Mouse (Mus musculus): ENCODE results near the gene Plekhm1. TPM values are rescaled to one million over a fixed set of nuclear protein-coding genes. Genes with fewer than 3 reads are reported as not detected.
"Not testable (repeated sequence)": the region's sequence is repeated elsewhere in the genome, so short reads cannot be mapped to it uniquely, and the experiment has no call there.

The Plekhm1 gene
- polyA plus RNA-seq, 1 experiment from 2014 or later: 9.2 TPM

DNA sequence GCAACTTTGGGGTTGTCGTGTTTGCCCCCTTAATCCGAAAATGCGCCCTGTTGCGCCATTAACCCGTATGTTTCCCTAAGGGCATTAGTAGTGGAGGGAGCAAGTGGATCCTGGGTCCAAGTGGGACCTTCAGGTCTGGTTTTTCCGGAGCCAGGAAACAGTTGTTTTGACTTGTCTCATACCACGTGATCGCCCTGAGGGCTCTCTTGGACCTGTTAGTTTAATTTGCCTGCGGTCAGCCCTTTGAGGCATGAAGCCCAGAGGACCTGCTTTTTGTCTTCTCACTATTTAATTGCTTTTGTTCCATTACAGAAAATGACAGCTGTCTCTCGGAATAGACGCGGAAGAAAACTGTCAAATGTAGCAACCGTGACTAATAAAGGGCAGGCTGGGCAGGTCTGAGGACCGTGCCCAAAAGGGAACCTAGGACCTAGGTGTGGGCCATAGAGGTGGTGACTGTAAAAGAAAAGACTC lies 500 bp upstream of the Plekhm1 start:
- H3K9ac ChIP-seq (replicated peaks; ENCODE audit: low read length): peak overlapping the region; percentile 62
- H3K4me3 ChIP-seq (ENCODE audit: low read length): peak overlapping the region; percentile 88
- peak overlapping the region; percentile 95 for H3K4me2 ChIP-seq (replicated peaks; ENCODE audit: low read depth, low read length)
- H3K27ac ChIP-seq (ENCODE audit: low read length): peak overlapping the region; percentile 70
- peaks cover 19% of the 10 kb centered on the region for H3K4me1 ChIP-seq (ENCODE audit: insufficient read depth, low read length)
- 0 out of 2 replicates have a peak, but pooled peaks cover 2% of the 10 kb centered on the region for H3K27me3 ChIP-seq (ENCODE audit: insufficient read depth, low read length)
- no peaks in the 10 kb centered on the region; the same call in 1 of the 2 replicates for H3K9me3 ChIP-seq (ENCODE audit: low read length)
- peak; percentile 50 for ATAC-seq (ENCODE audit: low FRiP score, low TSS enrichment)
- H3K36me3 ChIP-seq (ENCODE audit: insufficient read depth, low read length): peaks cover 3% of the 10 kb centered on the region; the same call in 1 of the 2 replicates
- WGBS: under 1% methylated on average over 14 of the region's 14 CpGs

DNA sequence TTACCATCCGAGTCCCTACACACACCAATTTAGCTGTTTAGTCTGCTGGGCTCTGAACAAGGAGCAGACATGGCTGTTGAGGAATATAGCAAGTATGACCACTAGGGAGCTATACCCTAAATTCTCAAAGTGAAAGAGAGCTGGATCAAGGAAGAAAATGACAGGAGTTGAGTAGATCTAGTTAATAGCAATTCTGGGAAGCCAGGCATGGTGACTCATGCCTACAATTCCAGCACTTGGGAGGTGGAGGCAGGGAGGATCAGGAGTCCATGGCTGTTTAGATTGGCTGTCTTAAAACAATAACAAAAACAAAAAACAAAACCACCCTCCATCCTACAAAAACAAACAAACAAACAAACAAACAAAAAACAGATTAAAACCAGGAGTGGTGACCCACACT lies 1.2 kb downstream of the Plekhm1 start:
- ATAC-seq (ENCODE audit: low FRiP score, low TSS enrichment): no peak
- Histone ChIP-seq H3K9me3 (ENCODE audit: low read length) (no peaks in the 10 kb centered on the region), H3K27ac (ENCODE audit: low read length) (no peak overlapping the region), H3K4me2 (replicated peaks; ENCODE audit: low read depth, low read length) (peak overlapping the region; percentile 95), H3K4me1 (ENCODE audit: insufficient read depth, low read length) (peaks cover 19% of the 10 kb centered on the region), H3K9ac (replicated peaks; ENCODE audit: low read length) (no peak overlapping the region), H3K36me3 (ENCODE audit: insufficient read depth, low read length) (peaks cover 3% of the 10 kb centered on the region; the same call in 1 of the 2 replicates), H3K4me3 (ENCODE audit: low read length) (peak overlapping the region; percentile 88; the same call in 1 of the 2 replicates), H3K27me3 (ENCODE audit: insufficient read depth, low read length) (0 out of 2 replicates have a peak, but pooled peaks cover 2% of the 10 kb centered on the region)
- WGBS: 76% methylated on average over 1 of the region's 1 CpGs

DNA sequence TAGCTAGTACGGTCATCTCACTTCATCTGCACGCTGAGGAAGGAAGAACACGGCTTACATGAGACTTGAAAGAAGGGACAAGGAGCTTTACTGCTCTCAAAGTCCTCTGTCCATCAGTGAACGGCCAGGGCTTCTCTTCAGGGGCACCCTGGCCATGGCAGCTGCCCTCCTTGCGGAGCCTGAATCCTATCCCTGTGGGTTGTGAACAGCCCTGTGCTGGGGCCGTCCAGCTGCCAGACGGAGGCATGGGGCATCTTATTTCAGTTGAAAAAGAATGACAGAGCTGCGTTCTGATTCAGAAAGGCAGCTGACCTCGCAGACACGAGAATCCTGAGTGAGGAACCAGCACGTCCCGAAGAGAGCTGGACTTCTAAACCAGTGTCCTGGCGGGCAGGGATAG lies 3.6 kb downstream of the Plekhm1 start:
- no peak for ATAC-seq (ENCODE audit: low FRiP score, low TSS enrichment)
- H3K9ac ChIP-seq (replicated peaks; ENCODE audit: low read length): no peak overlapping the region
- H3K27ac ChIP-seq (ENCODE audit: low read length): no peak overlapping the region
- no peak overlapping the region for H3K4me2 ChIP-seq (replicated peaks; ENCODE audit: low read depth, low read length)
- H3K4me3 ChIP-seq (ENCODE audit: low read length): no peak overlapping the region
- peaks cover 19% of the 10 kb centered on the region for H3K4me1 ChIP-seq (ENCODE audit: insufficient read depth, low read length)
- no peaks in the 10 kb centered on the region for H3K9me3 ChIP-seq (ENCODE audit: low read length)
- H3K27me3 ChIP-seq (ENCODE audit: insufficient read depth, low read length): no peaks in the 10 kb centered on the region
- WGBS: 88% methylated on average over 13 of the region's 13 CpGs
- H3K36me3 ChIP-seq (ENCODE audit: insufficient read depth, low read length): peaks cover 3% of the 10 kb centered on the region; the same call in 1 of the 2 replicates

DNA sequence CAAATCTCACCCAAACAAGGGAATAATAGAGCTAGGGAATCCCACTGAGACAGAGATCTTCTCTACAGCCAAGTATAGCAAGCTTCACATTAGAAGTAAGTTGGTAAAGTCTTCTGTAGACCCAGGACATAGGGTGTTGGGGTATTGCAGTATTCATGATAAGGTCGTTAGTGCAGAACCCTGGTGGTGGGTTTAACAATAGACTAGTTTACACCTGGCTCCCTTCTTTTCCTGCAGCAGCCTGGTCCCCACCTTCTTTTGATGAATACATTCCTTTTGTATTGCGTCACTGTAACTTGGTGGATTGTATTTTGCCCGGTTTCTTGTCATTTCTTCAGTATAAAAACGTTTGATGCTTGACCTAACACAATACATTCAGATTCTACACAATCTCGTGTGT lies 5.4 kb downstream of the Plekhm1 start:
- H3K4me3 ChIP-seq (ENCODE audit: low read length); H3K9me3 ChIP-seq (ENCODE audit: low read length); ATAC-seq (ENCODE audit: low FRiP score, low TSS enrichment); H3K27me3 ChIP-seq (ENCODE audit: insufficient read depth, low read length); H3K36me3 ChIP-seq (ENCODE audit: insufficient read depth, low read length); H3K4me2 ChIP-seq (replicated peaks; ENCODE audit: low read depth, low read length); H3K9ac ChIP-seq (replicated peaks; ENCODE audit: low read length); H3K27ac ChIP-seq (ENCODE audit: low read length): not testable (repeated sequence)
- H3K4me1 ChIP-seq (ENCODE audit: insufficient read depth, low read length): peaks cover 12% of the 10 kb centered on the region
- WGBS: 62% methylated on average over 5 of the region's 5 CpGs

DNA sequence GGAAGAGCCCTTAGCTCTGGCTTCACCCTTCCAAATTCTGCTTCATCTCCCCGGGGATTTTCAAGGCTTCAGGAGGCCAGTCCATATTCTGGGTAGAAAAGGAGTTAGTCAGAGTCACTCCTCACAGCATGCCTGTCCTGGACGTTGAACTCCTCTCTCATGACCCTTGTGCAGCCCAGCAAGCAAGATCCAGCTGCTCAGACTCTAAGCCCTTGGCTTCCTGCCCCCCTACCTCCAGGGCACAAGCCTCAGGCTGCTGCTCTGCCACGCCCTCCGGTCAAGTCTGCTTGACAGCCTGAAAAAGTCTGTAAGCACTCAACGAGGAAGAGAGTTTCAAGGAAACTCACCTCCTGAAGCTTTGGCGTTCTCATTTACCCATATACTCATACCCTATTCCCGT lies 5.9 kb downstream of the Plekhm1 start:
- no peak overlapping the region for H3K4me2 ChIP-seq (replicated peaks; ENCODE audit: low read depth, low read length)
- peaks cover 6% of the 10 kb centered on the region for H3K4me1 ChIP-seq (ENCODE audit: insufficient read depth, low read length)
- H3K9ac ChIP-seq (replicated peaks; ENCODE audit: low read length): no peak overlapping the region
- H3K27me3 ChIP-seq (ENCODE audit: insufficient read depth, low read length): no peaks in the 10 kb centered on the region
- 71% methylated on average over 7 of the region's 7 CpGs for WGBS
- H3K36me3 ChIP-seq (ENCODE audit: insufficient read depth, low read length): peaks cover 3% of the 10 kb centered on the region; the same call in 1 of the 2 replicates
- no peak overlapping the region for H3K4me3 ChIP-seq (ENCODE audit: low read length)
- H3K27ac ChIP-seq (ENCODE audit: low read length): no peak overlapping the region
- peak; percentile 74 for ATAC-seq (ENCODE audit: low FRiP score, low TSS enrichment)
- no peaks in the 10 kb centered on the region for H3K9me3 ChIP-seq (ENCODE audit: low read length)

DNA sequence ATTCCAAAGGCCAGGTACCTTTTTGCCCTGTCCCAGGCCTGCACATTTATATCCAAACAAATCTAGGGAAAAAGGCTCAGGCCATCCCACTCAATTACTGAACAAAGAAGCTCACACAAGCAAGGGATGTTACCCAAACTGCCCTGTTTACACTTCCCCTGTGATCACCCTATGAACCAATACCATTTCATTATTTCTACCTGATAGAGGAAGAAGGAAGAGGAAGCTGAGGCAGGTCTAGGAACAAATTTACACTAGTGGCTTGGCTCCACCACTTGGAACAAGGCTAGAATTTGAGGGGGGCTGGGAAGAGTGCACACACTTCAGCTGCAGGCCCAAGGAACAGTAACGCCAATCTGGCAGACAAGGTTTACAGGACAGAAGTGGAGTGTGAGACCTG lies 6.7 kb downstream of the Plekhm1 start:
- 94% methylated on average over 1 of the region's 1 CpGs for WGBS
- no peak for ATAC-seq (ENCODE audit: low FRiP score, low TSS enrichment)

DNA sequence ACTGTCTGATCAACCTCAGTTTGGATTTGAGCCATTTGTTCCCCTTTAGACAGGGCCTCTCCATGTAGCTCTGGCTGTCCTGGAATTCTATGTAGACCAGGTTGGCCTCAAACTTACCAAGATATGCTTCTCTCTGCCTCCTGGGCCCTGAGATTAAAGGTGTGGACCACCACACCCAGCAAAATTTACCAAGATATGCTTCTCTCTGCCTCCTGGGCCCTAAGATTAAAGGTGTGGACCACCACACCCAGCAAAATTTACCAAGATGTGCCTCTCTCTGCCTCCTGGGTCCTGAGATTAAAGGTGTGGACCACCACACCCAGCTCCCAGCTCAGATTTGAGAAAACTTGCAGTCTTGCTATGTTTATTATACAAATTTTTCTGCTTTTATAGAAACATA lies 7.9 kb downstream of the Plekhm1 start:
- Histone ChIP-seq H3K9ac (replicated peaks; ENCODE audit: low read length) (no peak overlapping the region), H3K27me3 (ENCODE audit: insufficient read depth, low read length) (no peaks in the 10 kb centered on the region), H3K36me3 (ENCODE audit: insufficient read depth, low read length) (peaks cover 3% of the 10 kb centered on the region; the same call in 1 of the 2 replicates), H3K4me2 (replicated peaks; ENCODE audit: low read depth, low read length) (no peak overlapping the region), H3K9me3 (ENCODE audit: low read length) (no peaks in the 10 kb centered on the region), H3K4me1 (ENCODE audit: insufficient read depth, low read length) (no peaks in the 10 kb centered on the region), H3K27ac (ENCODE audit: low read length) (no peak overlapping the region), H3K4me3 (ENCODE audit: low read length) (no peak overlapping the region)
- ATAC-seq (ENCODE audit: low FRiP score, low TSS enrichment): no peak

More for the DNA sequence above, 6.7 kb downstream of the Plekhm1 start:
- H3K9ac ChIP-seq (replicated peaks; ENCODE audit: low read length): no peak overlapping the region
- H3K4me1 ChIP-seq (ENCODE audit: insufficient read depth, low read length): no peaks in the 10 kb centered on the region
- no peak overlapping the region for H3K4me3 ChIP-seq (ENCODE audit: low read length)
- H3K4me2 ChIP-seq (replicated peaks; ENCODE audit: low read depth, low read length): no peak overlapping the region
- no peaks in the 10 kb centered on the region for H3K9me3 ChIP-seq (ENCODE audit: low read length)
- no peaks in the 10 kb centered on the region for H3K27me3 ChIP-seq (ENCODE audit: insufficient read depth, low read length)
- H3K27ac ChIP-seq (ENCODE audit: low read length): no peak overlapping the region
- H3K36me3 ChIP-seq (ENCODE audit: insufficient read depth, low read length): peaks cover 3% of the 10 kb centered on the region; the same call in 1 of the 2 replicates

DNA sequence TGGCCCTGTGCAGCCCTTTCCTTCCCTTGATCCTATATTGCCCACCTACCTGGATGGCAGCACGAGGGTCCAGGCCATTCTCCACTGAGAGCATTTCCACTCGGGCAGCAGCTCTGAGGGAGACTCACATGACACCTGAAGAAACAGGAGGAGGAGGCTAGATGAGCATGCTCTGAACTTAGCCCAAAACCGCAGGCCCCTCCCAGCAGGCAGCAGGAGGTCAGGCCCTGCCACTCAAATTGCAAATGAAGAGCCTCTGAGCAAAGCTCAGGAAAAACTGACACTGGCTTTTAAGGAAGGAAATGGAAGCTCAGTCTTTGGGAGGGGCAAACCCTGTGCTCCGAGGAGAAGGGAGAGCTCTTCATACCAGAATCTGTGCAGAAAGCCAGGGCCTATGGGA lies 8.7 kb downstream of the Plekhm1 start:
- Histone ChIP-seq H3K4me3 (ENCODE audit: low read length) (no peak overlapping the region), H3K27ac (ENCODE audit: low read length) (no peak overlapping the region), H3K4me2 (replicated peaks; ENCODE audit: low read depth, low read length) (no peak overlapping the region), H3K36me3 (ENCODE audit: insufficient read depth, low read length) (peaks cover 3% of the 10 kb centered on the region; the same call in 1 of the 2 replicates), H3K27me3 (ENCODE audit: insufficient read depth, low read length) (no peaks in the 10 kb centered on the region), H3K9ac (replicated peaks; ENCODE audit: low read length) (no peak overlapping the region), H3K4me1 (ENCODE audit: insufficient read depth, low read length) (no peaks in the 10 kb centered on the region), H3K9me3 (ENCODE audit: low read length) (no peaks in the 10 kb centered on the region)
- no peak for ATAC-seq (ENCODE audit: low FRiP score, low TSS enrichment)
- 50% methylated on average over 4 of the region's 4 CpGs for WGBS

DNA sequence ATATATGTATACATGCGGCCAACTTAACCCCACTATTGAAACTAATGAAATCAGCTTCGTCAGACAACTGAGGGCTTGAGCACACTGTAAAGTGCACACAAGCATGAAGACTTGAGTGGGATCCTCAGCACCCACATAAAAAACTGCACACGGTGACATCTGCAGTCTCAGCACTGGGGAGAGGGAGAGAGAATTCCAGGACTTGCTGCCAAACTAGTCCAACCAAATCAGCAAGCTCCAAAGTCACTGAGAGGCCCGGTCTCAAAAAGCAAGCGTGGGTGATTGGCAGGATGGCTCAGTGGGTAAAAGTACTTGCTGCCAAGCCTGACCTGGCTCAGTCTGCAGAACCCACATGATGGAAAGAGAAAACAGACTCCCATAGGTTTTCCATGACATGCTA lies 9.7 kb downstream of the Plekhm1 start:
- WGBS: 86% methylated on average over 5 of the region's 5 CpGs
- Histone ChIP-seq H3K4me1 (ENCODE audit: insufficient read depth, low read length) (no peaks in the 10 kb centered on the region), H3K36me3 (ENCODE audit: insufficient read depth, low read length) (no peaks in the 10 kb centered on the region), H3K4me2 (replicated peaks; ENCODE audit: low read depth, low read length) (no peak overlapping the region), H3K9ac (replicated peaks; ENCODE audit: low read length) (no peak overlapping the region), H3K4me3 (ENCODE audit: low read length) (no peak overlapping the region), H3K27me3 (ENCODE audit: insufficient read depth, low read length) (no peaks in the 10 kb centered on the region), H3K9me3 (ENCODE audit: low read length) (no peaks in the 10 kb centered on the region), H3K27ac (ENCODE audit: low read length) (no peak overlapping the region)
- no peak for ATAC-seq (ENCODE audit: low FRiP score, low TSS enrichment)

DNA sequence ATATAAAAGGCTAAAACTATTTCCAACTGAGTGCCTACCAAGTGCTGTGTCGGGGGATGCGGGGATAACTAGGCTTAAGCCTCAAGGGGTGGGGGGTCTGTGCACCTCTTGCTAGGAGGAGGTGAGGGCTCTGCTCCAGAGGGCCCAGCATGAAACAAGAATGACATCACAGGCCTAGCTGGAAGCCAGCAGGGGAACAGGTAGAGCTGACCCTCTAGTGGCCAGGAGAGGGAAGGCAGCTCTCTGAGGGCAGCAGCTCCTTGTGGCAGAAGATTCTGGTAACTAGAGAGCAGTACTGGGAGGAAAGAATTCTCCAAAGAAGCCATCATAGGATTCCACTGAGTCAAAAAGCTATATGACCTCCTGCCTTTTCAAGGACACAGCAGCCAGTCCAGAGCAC lies 10.3 kb downstream of the Plekhm1 start:
- no peak overlapping the region for H3K27ac ChIP-seq (ENCODE audit: low read length)
- H3K9ac ChIP-seq (replicated peaks; ENCODE audit: low read length): no peak overlapping the region
- WGBS: 59% methylated on average over 2 of the region's 2 CpGs
- no peaks in the 10 kb centered on the region for H3K4me1 ChIP-seq (ENCODE audit: insufficient read depth, low read length)
- no peaks in the 10 kb centered on the region for H3K27me3 ChIP-seq (ENCODE audit: insufficient read depth, low read length)
- H3K4me3 ChIP-seq (ENCODE audit: low read length): no peak overlapping the region
- no peaks in the 10 kb centered on the region for H3K9me3 ChIP-seq (ENCODE audit: low read length)
- no peak for ATAC-seq (ENCODE audit: low FRiP score, low TSS enrichment)
- H3K36me3 ChIP-seq (ENCODE audit: insufficient read depth, low read length): no peaks in the 10 kb centered on the region
- H3K4me2 ChIP-seq (replicated peaks; ENCODE audit: low read depth, low read length): no peak overlapping the region
